Mouse (Mus musculus) thymus, postnatal 14 days (tissue): ENCODE results near the gene Slc7a5.
A peak's percentile ranks its signal among the peaks of the same experiment; 100 is the strongest.

Source experiments
- DNase-seq: peaks from one replicate; pipeline ENCODE4 v3.0.0; 2021

Slc7a5 gene

DNA sequence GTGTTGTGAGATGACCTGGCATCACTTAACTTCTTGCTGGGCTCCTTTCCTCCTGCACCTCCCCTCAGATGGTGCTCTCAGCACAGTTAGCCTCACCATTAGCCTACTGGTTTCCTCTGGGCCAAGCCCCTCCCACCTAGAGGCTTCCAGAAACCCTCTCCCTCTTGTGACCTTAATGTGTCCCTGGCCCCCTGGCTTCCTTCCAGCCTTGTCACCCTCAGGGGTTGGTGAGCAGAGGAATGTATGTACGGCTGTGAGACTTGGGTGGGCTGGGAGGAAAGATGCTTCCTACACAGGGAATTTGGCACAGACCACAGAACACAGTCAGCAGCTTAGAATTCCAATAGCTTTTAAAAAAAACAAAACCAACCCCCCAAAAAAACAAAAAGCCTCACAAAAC lies 26.7 kb downstream of the Slc7a5 start:
- no peak for DNase-seq

DNA sequence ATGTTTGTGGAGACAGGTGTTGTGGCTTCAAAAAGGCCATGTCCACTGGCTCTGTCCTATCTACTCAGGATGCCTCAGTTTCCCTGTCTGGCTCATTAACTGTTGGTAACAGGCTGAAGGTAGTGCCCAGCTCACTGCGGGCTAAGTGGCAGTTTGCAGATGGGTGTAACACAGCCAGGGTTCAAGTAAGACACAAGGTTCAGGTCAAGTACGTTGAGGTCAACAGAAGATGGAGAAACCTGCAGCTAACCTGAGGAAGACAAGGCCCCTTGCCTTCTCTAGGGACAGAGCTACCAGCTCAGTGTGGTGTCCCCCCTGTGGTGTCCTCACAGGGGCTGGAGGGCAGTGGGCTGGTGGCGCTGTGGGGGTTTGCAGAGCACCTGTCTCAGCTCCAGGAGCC lies 27.8 kb downstream of the Slc7a5 start:
- DNase-seq: no peak

DNA sequence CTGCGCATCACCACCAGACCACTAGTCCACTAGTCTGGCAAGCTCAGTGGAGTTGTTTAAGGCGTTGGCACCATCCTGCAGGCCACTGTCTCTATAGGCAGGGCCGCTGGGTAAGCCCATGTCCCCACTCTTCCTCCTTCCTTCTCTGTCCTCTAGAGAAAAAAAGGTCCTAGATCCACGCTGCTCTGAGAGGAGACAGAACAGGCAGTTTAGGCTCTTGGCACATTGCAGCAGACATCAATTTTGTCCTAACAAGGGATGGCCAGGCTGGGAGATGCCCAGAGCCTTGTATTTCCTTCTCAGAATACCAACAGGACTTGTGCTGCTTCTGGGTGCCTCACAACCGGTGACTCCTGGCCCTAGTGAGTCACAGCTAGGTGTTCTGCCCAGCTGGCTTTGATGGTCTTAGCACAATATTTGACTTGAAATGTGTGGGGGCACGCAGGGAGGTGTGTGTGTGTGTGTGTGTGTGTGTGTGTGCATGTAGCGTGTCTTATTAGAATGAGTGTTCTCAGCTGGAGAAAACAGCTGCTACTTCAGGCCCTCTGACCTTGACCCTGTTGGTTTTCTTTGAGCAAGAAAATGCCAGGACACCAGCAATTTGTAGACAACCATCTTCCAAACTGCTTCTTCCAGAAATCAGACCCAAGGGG lies 29.5 kb downstream of the Slc7a5 start:
- DNase-seq: no peak

DNA sequence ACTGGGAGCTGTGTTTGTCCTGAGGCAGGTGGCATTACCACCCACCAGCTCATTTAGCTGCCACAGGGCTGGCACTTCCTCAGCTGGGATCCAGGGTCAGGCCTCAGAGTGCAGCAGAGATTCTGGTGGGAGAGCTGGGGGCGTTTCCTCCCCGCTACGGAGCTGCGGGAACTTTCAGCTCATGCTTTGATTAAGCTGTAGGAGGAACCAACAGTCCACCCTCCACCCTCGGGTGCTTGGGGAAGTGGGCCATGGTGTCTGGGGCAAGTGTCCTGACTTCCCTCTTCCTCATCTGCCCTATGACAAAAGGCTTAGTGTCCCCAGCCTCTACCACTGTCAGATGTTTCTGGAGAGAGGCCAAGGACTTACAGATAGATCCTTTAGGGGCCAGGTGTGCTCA lies 30.3 kb downstream of the Slc7a5 start:
- DNase-seq: no peak

DNA sequence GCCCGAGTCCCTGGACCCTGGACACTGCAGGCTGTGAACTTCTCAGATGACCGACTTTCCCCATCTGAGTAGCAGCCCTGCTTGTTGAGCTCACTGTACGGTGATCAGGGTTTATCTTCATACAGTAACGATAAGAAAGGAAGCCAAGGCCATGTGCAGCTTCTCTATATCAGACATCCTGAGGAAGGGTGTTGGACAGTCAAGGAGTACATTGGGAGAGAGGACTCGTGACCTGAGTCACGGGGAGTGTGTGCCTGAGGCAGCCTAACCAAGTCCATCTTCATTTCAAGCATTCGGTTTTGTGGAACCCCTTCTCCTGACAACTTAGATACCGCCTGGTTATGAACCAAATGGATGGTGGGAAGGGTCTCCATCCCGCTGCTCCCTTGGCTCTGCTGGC lies 32.0 kb downstream of the Slc7a5 start:
- no peak for DNase-seq

DNA sequence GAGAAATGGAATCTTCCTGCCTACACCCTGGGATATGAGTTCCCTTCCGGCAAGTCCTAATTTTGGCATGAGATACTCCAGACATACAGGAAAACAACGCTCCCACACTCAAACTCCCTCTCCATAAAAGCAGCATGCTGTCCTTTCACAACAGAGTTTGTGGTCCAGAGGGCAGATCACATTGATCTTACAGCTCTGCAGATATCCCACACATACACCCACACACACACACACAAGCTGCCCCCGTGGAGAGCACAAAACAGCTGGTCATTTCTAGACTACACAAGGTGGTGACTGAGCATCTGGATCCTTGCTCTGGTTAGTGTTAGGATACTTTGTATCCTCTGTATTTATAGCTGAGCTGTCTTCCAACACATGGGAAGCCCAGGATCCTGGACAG lies 32.4 kb downstream of the Slc7a5 start:
- DNase-seq: no peak

DNA sequence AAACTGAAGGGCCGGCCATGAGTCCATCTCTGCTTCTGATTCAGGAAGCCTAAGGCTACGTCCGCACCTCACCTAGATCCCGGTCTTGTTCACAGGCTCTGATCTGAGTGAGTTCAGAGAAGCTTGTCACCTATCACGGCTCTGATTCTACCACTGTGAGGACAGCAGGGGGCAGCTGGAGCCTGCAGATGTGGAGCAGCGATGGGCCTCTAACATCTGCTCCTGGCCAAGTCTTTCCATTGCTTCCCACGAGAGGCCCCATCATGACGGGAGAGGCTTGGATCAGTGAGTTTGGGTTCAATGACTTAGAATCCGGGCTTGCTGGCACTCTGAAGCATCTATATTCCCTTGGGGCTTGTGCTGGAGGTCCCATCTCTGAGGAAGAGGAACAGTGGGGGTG lies 33.5 kb downstream of the Slc7a5 start:
- DNase-seq: peak; percentile 41

DNA sequence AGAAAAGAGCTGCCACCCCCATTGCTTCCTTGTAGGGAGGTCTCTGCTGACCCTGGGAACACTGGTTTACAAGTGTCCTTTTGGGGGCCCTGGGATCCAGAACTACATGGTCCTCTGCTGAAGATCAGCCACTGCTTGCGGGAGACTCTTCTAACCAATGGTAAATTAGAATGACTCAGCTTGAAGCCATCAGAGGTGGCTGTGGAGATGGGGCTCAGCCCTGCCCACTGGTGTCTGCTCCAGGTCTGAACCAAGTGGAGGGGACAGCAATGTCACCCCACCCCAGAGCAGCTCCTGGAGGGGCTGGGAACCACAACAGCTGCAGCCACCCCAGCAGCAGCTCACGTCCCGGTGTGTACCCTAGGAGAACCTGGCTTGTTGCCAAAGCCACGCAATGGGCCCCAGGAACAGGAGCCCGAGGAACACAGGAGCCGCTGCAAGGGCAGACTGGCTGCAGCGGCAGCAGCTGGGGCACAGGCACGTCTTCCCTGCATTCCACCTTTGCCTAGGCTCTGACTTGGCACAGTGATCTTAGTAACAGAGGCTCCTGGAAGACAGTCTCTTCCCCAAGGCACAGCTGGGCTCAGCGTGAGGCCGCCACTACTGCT lies 35.6 kb downstream of the Slc7a5 start:
- DNase-seq: peak; percentile 31

DNA sequence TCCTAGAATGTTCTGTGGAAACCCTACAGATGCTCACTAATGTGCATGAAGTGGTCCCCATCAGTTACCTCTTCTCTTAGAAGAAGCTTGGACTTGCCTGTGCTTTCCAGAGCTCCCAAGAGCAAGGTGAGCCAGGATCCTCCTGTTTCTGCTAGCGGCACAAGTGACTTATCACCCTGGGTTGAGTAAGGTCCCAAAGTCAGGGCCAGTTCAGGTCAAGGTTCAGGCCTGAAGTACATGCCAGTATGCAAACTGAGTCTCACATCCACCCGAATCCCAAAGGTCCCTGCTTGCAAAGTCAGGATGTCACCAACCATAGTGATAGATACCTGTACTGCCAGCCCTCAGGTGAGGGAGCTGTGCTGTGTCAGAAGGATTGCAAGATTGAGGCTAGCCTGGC lies 37.3 kb downstream of the Slc7a5 start:
- DNase-seq: no peak

DNA sequence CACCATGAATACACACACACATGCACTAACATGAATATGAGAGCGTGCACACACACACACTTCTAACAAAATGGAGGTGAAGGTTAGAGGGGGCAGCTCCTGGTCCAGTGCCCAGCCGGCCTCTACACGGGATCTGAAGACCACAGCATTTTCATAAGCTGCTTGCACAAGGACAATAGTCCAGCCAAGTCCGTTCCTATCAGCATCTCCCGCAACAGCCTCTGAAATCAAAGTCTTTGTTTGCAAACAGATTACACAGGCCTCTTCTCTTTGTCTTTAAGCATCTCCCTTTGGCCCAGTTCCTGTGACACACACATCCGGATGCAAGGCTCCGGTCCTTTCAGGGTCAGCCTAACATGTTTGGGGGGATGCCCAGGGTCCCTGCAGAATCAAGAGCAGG lies 38.6 kb downstream of the Slc7a5 start:
- no peak for DNase-seq

DNA sequence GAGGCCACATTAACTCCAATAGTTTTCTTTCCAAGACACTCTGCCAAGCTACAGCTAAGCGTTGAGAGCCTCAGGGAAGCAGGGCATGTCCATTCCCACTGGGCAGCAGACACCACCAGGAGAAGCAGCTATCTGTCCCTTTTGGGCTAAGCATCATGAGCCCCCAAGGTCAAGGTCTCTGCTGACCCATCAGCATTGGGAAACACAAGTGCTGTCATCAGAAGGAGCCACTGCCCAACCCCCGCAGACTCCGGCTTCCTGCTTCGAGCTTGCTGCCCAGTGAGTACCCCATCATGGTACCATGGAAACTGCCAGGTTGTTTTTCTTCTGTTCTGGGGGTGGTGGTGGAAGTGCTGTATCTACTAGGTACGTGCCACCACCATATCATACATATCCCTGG lies 39.3 kb downstream of the Slc7a5 start:
- no peak for DNase-seq

DNA sequence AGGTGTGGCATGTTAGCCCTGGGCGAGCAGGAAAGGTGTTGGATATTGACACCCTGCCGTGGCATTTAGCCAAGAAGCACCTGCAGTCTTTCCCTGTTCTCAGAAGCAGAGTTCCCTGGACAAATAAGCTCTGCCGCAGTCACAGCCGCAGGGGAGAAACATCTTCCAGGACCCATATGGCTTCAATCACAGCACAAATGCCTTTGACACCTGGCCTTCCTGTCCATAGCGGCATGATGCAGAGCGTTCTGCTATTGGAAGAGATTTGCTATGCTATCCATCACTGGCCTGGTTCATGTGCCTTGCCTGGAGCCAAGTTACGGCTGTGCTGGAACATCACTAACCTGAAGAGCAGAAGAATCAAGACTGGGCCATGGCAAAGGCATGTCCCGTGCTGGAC lies 42.1 kb downstream of the Slc7a5 start:
- no peak for DNase-seq

DNA sequence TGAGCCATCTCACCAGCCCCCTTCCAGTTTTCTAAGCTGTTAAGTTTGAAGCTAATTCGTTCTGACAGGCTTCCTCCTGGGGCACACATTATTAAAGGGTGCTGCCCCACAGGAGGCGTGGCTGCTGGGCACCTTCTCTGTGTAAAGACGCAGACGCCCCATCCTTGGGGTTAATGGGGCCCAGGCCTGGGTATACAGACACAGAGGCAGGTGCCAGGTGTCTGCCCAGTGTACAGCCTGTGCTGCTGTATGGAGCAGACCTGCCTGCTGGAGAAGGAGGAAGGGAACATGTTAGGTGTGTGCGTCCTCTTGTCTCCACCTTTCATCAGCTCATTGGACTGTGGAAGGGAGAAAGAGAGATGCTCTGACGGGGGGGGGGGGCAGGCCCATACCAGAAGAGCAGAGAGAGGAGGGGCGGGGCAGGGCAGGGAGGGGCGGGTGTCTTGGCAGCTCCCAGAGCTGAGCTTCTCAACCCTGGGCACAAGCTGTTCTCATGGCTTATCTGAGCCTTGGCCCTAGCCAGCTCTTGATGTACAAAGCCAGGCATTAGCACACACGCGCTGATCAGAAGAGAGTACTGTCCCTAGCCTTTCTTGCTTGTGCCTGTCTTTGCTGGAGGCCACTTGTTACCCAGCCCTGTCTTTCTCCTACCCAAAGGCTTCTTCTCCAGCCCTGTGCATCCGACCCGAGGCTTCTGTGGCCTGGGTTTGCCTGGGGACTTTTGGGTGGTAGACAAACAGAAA lies 45.5 kb downstream of the Slc7a5 start:
- DNase-seq: no peak

DNA sequence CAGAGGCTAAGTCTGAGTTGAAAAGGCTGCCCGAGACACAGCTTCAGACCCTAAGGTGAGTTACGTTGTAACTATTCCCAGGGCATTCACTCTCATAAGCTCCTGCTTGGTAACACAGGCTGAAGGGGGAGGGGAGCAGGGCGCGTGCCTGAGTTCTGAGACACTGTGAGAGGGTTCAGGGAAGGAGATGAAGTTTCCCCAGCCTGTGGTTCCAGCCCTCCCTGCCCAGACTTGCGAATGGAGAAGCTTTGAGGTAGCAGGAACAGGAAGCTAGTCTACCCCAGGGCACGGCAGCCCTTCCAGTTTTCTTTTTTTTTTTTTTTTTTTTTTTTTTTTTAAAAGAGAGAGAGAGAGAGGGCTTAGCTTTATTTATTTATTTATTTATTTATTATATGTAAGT lies 46.2 kb downstream of the Slc7a5 start:
- DNase-seq: no peak

DNA sequence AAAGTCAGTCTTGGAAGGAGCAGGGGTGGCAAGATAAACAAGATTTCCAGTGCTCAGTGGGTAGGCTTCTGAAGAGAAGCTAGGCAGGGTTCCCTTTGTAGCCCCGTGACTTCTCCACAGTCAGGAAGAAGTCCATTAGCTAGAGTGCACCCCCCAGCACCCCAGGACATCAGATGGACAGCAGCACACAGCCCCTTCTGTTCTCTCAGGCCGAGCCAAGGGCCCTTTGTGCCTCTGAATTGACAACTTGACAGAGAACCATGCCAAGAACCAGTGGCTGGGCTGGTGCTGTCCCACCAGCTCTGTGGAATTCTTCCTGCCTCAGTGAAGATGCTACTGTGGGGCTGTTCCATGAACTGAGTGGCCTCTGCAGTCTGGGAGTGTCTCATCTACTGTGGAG lies 49.7 kb downstream of the Slc7a5 start:
- no peak for DNase-seq

DNA sequence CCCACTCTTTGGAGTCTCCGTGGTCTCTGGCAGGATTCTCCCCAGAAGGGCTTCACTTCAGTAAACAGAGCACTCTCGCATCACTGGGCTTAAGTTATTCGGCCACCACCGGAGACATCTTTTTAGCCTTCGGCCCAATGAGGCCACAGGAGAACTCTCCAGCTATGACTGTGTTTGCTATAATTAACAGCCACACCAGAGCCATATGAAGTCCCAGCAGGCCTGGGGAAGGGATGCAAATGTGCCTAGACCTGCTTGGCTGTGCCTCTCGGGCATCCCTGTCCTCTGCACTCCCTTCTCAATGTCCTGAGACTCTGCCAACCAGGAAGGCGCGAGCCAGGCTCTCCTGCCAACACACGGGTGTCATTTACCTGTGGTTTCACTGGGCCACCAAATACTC lies 50.2 kb downstream of the Slc7a5 start:
- no peak for DNase-seq

DNA sequence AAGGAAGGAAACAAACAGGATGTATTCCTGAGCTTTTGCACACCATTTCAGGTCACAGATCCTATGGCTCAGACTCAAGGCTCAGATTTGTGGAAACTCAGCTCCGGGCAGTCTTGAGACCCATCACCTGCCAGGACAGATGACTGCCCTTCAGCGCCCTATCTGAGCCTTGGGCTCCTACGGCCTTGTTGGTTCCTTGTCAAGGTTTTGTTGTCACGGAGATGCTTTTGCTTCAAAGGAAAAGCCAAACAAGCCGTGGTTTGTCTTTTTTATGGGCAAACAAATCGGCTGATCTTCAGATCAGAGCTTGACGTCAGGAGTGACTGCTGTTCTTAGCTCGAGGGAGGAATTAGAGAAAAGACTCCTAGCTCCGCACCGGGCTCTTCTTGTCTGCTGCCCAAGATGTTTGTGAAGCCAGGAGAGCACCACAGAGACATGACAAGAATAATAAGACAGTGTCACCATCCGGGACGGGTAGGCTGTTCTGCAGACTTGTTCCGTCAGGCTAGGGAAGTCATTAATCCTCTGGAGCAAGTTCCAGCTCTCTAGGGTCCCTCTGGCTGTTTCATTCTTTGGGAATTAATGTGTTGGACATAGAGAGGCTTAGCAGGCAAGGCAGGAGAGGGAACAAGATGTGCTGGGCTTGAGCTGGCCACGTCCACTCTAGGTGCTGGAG lies 51.3 kb downstream of the Slc7a5 start:
- no peak for DNase-seq

DNA sequence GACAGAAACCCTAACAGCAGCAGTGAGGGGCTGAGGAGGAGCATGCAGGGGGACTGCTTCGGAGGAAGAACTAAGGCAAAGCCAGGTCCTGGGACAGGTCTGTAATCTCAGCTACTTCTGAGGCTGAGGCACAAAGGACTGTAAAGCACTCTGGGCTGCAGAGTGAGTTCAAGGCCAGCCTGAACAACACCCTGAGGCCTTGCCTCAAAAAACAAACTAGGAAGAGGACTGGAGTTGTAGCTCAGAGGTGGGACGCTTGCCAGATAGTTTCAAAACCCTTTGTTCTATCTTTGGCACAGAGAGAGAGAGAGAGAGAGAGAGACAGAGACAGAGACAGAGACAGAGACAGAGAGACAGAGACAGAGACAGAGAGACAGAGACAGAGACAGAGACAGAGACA lies 53.9 kb downstream of the Slc7a5 start:
- no peak for DNase-seq

DNA sequence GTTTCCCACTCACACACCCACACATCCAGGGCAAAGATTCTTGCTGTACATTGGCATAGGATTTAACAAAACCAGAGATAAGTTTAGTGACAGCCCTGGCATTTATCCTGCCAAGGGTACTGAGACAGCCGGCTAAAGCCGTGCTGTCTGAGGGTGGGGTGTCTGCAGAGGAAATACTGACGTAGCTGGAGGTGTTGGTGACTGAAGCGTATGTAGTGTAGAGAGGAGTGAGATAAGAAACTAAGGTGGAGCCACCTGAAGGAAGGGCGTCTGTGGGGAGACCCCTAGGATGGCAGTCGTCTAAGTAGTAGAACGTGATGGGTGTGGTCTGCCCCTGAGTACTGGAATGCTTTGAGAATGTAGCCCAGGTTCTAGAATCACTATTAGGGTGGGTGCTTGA lies 55.0 kb downstream of the Slc7a5 start:
- peak; percentile 16 for DNase-seq

DNA sequence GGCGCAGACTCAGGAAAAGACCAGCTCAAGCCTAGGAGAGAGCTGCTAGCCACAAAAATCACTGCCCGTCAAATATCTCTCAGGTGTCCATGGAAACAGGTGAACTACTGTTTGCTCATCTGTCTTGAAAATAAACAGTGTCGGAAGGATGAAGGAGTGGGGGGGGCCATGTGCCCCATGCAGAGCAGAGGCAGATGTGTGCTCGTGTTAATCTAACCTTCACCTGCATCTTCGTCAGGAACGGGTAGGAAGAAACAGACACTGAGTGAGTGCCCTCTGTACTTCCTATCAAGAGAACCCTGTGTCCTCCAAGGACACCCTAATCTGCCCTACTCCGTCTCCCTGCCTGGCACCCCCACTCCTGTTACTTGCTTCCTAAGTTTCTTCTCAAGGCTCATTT lies 55.8 kb downstream of the Slc7a5 start:
- DNase-seq: no peak

DNA sequence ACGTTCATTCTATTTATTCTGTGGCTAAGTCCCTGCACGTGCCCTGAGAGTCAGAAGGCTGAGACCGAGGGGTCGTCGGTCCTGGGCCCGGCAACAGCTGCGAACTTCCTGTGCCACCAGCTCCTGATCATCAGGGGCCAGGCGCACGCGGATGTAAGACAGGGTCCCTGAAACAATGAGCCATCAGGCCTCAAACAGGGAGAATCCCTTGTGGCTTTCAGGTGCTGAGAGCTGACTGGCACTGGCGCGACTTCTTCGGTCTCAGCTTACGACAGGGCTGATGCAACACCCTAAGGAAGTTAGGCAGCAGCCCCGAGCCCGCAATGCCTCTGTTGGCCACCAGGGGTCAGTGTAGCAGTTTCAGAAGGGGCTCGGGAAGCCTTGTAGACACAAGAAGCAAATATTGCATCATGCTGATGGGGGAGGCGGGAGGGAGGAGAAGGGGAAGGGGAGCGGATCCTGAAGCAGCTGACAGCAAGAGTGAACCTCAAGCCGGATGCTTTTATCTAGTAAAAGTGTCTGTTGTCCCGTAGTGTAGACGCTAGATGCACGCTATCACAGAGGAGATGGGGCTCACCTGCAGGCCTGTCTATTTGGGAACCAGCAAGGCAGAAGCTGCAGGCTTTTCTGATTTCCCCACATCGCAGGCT lies 56.5 kb downstream of the Slc7a5 start:
- DNase-seq: peak; percentile 98

DNA sequence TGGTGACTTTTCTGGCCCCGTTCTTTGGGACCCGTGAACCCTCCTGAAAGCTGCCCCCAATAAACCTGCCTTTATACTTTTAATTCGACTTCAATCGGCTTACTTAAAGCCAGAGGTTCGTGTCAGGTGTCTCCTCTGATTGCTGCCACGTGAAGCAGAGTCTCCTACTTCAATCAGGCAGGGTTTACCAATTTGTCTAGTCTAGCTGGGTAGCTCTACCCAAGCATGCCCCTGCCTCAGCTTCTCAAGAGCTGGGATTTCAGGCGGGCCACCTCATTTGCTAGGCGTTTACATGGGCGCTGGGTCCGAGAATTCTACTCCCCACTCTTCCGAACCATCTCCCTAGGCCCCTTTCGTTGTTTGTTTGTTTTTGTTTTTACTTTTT lies 57.1 kb downstream of the Slc7a5 start:
- no peak for DNase-seq

DNA sequence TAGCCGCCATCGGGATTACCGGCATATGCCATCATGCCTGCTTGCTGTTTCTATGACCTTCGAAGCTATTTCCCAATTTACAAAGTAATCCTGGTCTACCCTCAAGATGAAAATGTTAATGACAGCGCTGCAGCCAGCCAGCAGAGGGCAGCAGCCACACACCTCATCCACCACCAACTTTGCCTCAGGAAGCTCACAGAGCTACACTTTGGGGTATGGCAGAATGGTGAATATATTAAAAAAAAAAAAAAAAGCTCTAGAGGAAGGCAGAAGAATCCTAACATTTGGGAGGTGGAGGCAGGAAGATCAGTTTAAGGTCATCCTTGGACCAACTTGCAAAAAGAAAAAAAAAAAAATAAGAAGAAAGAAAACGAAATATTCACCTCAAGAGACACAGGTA lies 57.5 kb downstream of the Slc7a5 start:
- peak; percentile 76 for DNase-seq

DNA sequence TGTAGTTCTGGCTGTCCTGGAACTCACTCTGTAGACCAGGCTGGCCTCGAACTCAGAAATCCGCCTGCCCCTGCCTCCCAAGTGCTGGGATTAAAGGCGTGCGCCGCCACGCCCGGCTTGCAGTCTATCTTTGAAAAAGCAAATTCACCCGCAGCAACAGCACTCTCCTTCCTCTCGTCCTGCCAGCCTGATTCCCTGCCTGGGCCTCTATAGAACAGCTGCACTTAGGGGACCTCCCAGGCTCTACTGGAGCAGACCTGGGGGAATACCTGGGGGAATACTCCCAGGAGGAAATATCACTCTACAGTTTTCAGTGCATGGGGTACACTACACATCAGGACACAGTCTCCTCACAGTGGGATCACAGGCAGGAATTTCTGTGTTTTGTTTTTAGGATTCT lies 58.2 kb downstream of the Slc7a5 start:
- DNase-seq: no peak
